Mouse (Mus musculus) common myeloid progenitor, adult 5-6 weeks (primary cell): Measurements from ENCODE around the gene Ercc6l2. TPM values are rescaled to one million over a fixed set of nuclear protein-coding genes. Genes with fewer than 3 reads are reported as not detected.

Experiments
- ATAC-seq: replicated peaks from 2 replicates; pipeline ENCODE4 v1.8.0; 2016; ENCODE audit warnings: low read depth, mild to moderate bottlenecking, moderate TSS enrichment, inconsistent platforms; ENCODE audit not compliant: poor library complexity, severe bottlenecking
- total RNA-seq: library from RNA; stranded (forward); fragments of 200-1000, 187-1606 nt; gene quantifications from 2 replicates; pipeline ENCODE4 v1.2.3, GENCODE M21; 2017

Gene Ercc6l2
- total RNA-seq, result 43.7 and 45.4 TPM in 2 replicates

GRCm38 (mm10) chr13:63814746-63815681, at the start of gene Ercc6l2:
Ercc6l2 (plus strand) TSS chr13:63815240.
- peak; percentile 93 for ATAC-seq

- ATAC-seq, result no peak
Measured at GRCm38 (mm10) chr13:63766065-63766464, 49.0 kb upstream of the Ercc6l2 start.

GRCm38 (mm10) chr13:63771009-63771408, 44.0 kb upstream of the Ercc6l2 start:
- ATAC-seq, result no peak

GRCm38 (mm10) chr13:63778925-63779324, 36.1 kb upstream of the Ercc6l2 start:
- no peak for ATAC-seq

GRCm38 (mm10) chr13:63779376-63780291, 35.4 kb upstream of the Ercc6l2 start:
- ATAC-seq, result no peak

GRCm38 (mm10) chr13:63792234-63792831, 22.7 kb upstream of the Ercc6l2 start:
- no peak for ATAC-seq

GRCm38 (mm10) chr13:63793345-63794308, 21.4 kb upstream of the Ercc6l2 start:
- ATAC-seq, result no peak

GRCm38 (mm10) chr13:63798677-63799076, 16.4 kb upstream of the Ercc6l2 start:
- no peak for ATAC-seq

GRCm38 (mm10) chr13:63799940-63800339, 15.1 kb upstream of the Ercc6l2 start:
- ATAC-seq, result no peak

GRCm38 (mm10) chr13:63801289-63801688, 13.8 kb upstream of the Ercc6l2 start:
- ATAC-seq, result no peak

- ATAC-seq, result no peak
Measured at GRCm38 (mm10) chr13:63807233-63807632, 7.8 kb upstream of the Ercc6l2 start.

- ATAC-seq, result no peak
Measured at GRCm38 (mm10) chr13:63807979-63808378, 7.1 kb upstream of the Ercc6l2 start.

- ATAC-seq, result no peak
Measured at GRCm38 (mm10) chr13:63811477-63811876, 3.6 kb upstream of the Ercc6l2 start.

- no peak for ATAC-seq
Measured at GRCm38 (mm10) chr13:63815931-63816330, 891 bp downstream of the Ercc6l2 start.

GRCm38 (mm10) chr13:63845758-63846157, 30.7 kb downstream of the Ercc6l2 start:
- no peak for ATAC-seq

- no peak for ATAC-seq
Measured at GRCm38 (mm10) chr13:63850308-63851011, 35.4 kb downstream of the Ercc6l2 start.

GRCm38 (mm10) chr13:63872585-63873282, 57.7 kb downstream of the Ercc6l2 start:
- ATAC-seq, result 0 out of 2 replicates have a peak, but pooled peaks have one; percentile 8

- ATAC-seq, result peak; percentile 83
Measured at GRCm38 (mm10) chr13:63877138-63877537, 62.1 kb downstream of the Ercc6l2 start.
